Mouse (Mus musculus) hindbrain, embryonic 10.5 days (tissue): ENCODE measurements around the gene Caskin2. TPM values are rescaled to one million over a fixed set of nuclear protein-coding genes. Genes with fewer than 3 reads are reported as not detected.
A peak's percentile ranks its signal among the peaks of the same experiment; 100 is the strongest.

Experiments
- DNase-seq: peaks from one replicate; pipeline ENCODE4 v3.0.0-alpha.2; 2017; ENCODE audit warnings: low spot score
- H3K27ac ChIP-seq: fragments of 300-500 bp; sonication (generic); 2 replicates; pipeline ENCODE4 v1.5.1; 2016; ENCODE audit warnings: mild to moderate bottlenecking, moderate library complexity
- H3K27me3 ChIP-seq: fragments of 300-500 bp; sonication (generic); 2 replicates; pipeline ENCODE4 v1.6.1; 2016; ENCODE audit warnings: mild to moderate bottlenecking; ENCODE audit not compliant: poor library complexity, insufficient read depth, severe bottlenecking
- H3K36me3 ChIP-seq: fragments of 300-500 bp; sonication (generic); 2 replicates; pipeline ENCODE4 v1.6.1; 2016; ENCODE audit warnings: mild to moderate bottlenecking, moderate library complexity
- H3K4me1 ChIP-seq: fragments of 300-500 bp; sonication (generic); replicated peaks from 2 replicates; pipeline ENCODE4 v1.6.1; 2016; ENCODE audit warnings: mild to moderate bottlenecking
- H3K4me3 ChIP-seq: fragments of 300-500 bp; sonication (generic); 2 replicates; pipeline ENCODE4 v1.5.1; 2016; ENCODE audit warnings: mild to moderate bottlenecking, moderate library complexity
- H3K9me3 ChIP-seq: fragments of 300-500 bp; sonication (generic); 2 replicates; pipeline ENCODE4 v1.6.1; 2016; ENCODE audit warnings: mild to moderate bottlenecking, moderate library complexity
- WGBS: fragments of 180-500 bp; shearing (Covaris S2); methylation state at CpG from one replicate; pipeline ENCODE4 v1.1.7; 2016; 5-methylcytosine and 5-hydroxymethylcytosine counted together
- polyA plus RNA-seq: library from polyadenylated mRNA; unstranded; fragments of >200 nt; fragmentation: Nextera tagmentation; extraction: Ambion mirVana; gene quantifications from 2 replicates; pipeline ENCODE4 v1.2.1, GENCODE M21; 2016

The Caskin2 gene
- polyA plus RNA-seq, 1 experiment from 2014 or later = 21.5 TPM

DNA sequence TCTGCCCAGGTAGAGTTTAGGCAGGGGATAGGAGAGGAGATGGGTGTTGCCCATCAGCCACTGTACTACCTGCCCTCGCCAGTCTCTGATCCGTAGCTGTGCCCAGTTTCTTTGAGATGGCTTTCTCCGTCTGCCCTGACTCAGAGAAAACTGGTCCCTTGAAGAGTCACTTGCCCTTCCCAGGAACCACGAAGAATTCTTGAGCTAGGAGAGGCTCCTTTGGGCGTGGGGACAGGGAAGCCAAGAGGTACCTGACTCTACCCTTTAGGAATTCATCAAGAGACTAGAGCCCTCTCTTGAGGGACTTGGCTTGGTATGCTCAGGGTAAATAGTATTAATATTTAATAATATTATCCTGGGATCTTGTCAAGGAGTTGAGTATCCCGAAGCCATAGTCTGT lies 14.2 kb upstream of the Caskin2 start:
- H3K27ac ChIP-seq = no peak overlapping the region
- 87% methylated on average over 6 of the region's 6 CpGs for WGBS
- H3K36me3 ChIP-seq = peaks cover 4% of the 10 kb centered on the region
- peaks cover 100% of the 10 kb centered on the region for H3K27me3 ChIP-seq
- no peaks in the 10 kb centered on the region for H3K9me3 ChIP-seq
- no peak overlapping the region for H3K4me3 ChIP-seq
- DNase-seq = no peak
- H3K4me1 ChIP-seq = peaks cover 68% of the 10 kb centered on the region

DNA sequence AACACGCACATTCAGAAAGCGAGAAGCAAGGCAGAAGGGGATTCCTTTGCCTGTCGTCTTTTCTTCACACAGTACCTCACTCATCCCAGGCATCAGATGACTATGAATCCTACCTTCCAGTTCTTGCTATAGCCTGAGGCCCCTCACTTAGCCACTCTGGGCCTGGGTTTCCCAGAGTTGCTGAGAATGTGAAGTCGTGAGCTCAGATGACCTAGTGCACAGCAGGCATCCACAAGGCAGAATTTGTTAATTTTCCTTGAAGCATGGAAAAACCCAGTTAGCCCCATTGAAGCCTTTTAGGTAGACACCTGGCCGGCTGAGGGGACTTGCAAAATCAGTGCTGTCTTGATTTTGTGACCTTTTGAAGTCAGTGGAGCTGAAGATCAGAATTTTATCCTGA lies 13.0 kb upstream of the Caskin2 start:
- H3K27ac ChIP-seq = no peak overlapping the region
- peaks cover 15% of the 10 kb centered on the region for H3K36me3 ChIP-seq
- no peaks in the 10 kb centered on the region for H3K9me3 ChIP-seq
- 50% methylated on average over 5 of the region's 5 CpGs for WGBS
- peaks cover 56% of the 10 kb centered on the region for H3K4me1 ChIP-seq
- H3K4me3 ChIP-seq = no peak overlapping the region
- peaks cover 100% of the 10 kb centered on the region for H3K27me3 ChIP-seq
- no peak for DNase-seq

DNA sequence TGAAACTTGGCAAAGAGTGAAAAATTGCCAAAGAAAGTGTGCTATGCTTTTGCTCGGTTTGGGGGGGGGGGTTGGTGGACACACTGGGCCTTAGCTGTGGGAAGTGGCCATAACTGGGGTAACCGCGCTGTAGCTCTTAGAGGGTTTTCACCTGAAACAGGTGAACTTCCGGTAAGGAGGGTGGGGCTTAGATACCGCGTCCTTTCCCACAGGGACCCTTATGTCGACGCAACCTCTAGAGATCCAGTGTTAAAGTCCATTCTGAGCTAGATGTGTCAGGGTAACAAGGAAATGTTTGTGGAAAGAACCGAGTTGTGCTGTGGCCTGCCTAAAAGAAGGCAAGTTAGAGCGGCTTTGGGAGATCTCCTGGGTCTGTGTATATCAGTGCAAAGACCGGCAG lies 11.4 kb upstream of the Caskin2 start:
- peaks cover 32% of the 10 kb centered on the region for H3K36me3 ChIP-seq
- peaks cover 83% of the 10 kb centered on the region for H3K27me3 ChIP-seq
- no peaks in the 10 kb centered on the region for H3K9me3 ChIP-seq
- DNase-seq = no peak
- peaks cover 40% of the 10 kb centered on the region for H3K4me1 ChIP-seq
- 18% methylated on average over 11 of the region's 11 CpGs for WGBS
- H3K4me3 ChIP-seq = peak overlapping the region; percentile 80
- H3K27ac ChIP-seq = no peak overlapping the region

- H3K27ac ChIP-seq = peak within 1 kb of the TSS; percentile 74
Measured at GRCm38 (mm10) chr11:115823774-115824740, 10.6 kb upstream of the Caskin2 start, which contains the start of gene Llgl2. Gene Llgl2, plus strand, starts transcription at chr11:115824049.

GRCm38 (mm10) chr11:115821001-115821400 lies 7.6 kb upstream of the Caskin2 start:
- no peak overlapping the region for H3K27ac ChIP-seq
- WGBS = 79% methylated on average over 4 of the region's 4 CpGs
- H3K36me3 ChIP-seq = peaks cover 65% of the 10 kb centered on the region
- no peaks in the 10 kb centered on the region for H3K9me3 ChIP-seq
- peaks cover 45% of the 10 kb centered on the region for H3K27me3 ChIP-seq
- no peak overlapping the region for H3K4me3 ChIP-seq
- no peak for DNase-seq
- H3K4me1 ChIP-seq = peaks cover 22% of the 10 kb centered on the region

More at GRCm38 (mm10) chr11:115823774-115824740, 10.6 kb upstream of the Caskin2 start, which contains the start of gene Llgl2:
- under 1% methylated on average over 87 of the region's 87 CpGs for WGBS
- Histone ChIP-seq H3K9me3 (no peaks in the 10 kb centered on the region), H3K27me3 (peaks cover 75% of the 10 kb centered on the region), H3K4me1 (peaks cover 32% of the 10 kb centered on the region), H3K4me3 (peak within 1 kb of the TSS; percentile 80), H3K36me3 (peaks cover 39% of the 10 kb centered on the region)
- DNase-seq = peak; percentile 83

DNA sequence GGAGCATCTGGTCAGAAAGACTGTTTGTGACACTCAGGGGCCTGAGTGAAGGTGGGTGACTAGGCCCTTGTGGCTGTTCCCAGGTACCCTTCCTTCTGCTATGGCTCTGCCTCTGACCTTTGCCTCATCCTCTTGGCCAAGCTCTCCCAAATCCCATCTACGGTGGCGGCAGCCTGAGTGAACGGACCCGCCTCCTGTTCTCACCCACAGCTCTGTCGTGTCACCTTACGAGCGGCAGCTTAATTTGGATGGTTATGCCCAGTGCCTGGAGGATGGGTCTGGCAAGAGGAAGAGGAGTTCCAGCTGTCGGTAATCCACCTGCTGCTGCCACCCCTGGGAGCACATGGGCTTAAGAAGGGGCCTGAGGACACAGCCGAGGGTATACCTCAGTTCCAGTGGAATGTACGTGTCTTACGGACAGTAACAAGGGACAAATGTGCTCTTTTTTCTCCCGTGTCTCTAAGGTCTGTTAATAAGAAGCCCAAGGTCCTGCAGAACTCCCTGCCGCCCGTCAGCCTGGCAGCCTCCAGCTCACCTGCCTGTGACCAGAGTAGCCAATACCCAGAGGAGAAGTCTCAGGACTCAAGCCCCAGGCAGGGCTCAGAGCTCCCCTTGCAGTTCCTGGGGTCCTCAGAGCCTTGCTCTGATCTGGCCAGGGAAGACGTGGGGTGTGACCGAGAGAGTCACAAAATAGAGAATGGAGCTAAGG lies 6.6 kb upstream of the Caskin2 start:
- Histone ChIP-seq H3K36me3 (peaks cover 65% of the 10 kb centered on the region), H3K9me3 (no peaks in the 10 kb centered on the region), H3K4me3 (no peak overlapping the region), H3K27me3 (peaks cover 35% of the 10 kb centered on the region), H3K4me1 (peaks cover 32% of the 10 kb centered on the region), H3K27ac (no peak overlapping the region)
- WGBS = 89% methylated on average over 16 of the region's 16 CpGs
- DNase-seq = no peak

DNA sequence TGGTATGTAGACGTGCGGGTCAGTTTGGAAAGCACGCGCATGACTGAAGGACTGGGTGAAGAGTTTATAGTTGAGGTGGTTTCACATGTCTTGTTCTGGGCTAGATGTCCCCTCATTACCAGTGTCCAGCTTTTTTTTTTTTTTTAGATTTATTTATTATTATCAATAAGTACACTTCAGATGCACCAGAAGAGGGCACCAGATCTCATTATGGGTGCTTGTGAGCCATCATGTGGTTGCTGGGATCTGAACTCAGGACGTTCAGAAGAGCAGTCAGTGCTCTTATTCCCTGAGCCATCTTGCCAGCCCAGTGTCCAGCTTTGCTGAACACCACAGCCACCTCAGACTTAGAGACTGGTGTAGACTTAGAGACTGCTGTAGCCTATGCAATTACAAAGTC lies 3.9 kb upstream of the Caskin2 start:
- Histone ChIP-seq H3K9me3 (no peaks in the 10 kb centered on the region), H3K27ac (no peak overlapping the region), H3K27me3 (peaks cover 8% of the 10 kb centered on the region), H3K4me1 (peaks cover 30% of the 10 kb centered on the region), H3K36me3 (peaks cover 58% of the 10 kb centered on the region), H3K4me3 (no peak overlapping the region)
- DNase-seq = no peak
- 90% methylated on average over 5 of the region's 5 CpGs for WGBS

- DNase-seq = peak; percentile 89
- under 1% methylated on average over 84 of the region's 84 CpGs for WGBS
- H3K36me3 ChIP-seq = peaks cover 58% of the 10 kb centered on the region
- no peaks in the 10 kb centered on the region for H3K9me3 ChIP-seq
- peak within 1 kb of the TSS; percentile 91 for H3K27ac ChIP-seq
- H3K4me3 ChIP-seq = peak within 1 kb of the TSS; percentile 98
- H3K4me1 ChIP-seq = peaks cover 55% of the 10 kb centered on the region
- H3K27me3 ChIP-seq = no peaks in the 10 kb centered on the region
Measured at GRCm38 (mm10) chr11:115814605-115815450, 1.4 kb upstream of the Caskin2 start, which contains the start of gene Tsen54. Gene Tsen54, plus strand, starts transcription at chr11:115814724.

- peaks cover 59% of the 10 kb centered on the region for H3K36me3 ChIP-seq
- peak overlapping the region; percentile 98 for H3K4me3 ChIP-seq
- 3% methylated on average over 28 of the region's 28 CpGs for WGBS
- H3K9me3 ChIP-seq = no peaks in the 10 kb centered on the region
- peaks cover 76% of the 10 kb centered on the region for H3K4me1 ChIP-seq
- peak overlapping the region; percentile 91 for H3K27ac ChIP-seq
- H3K27me3 ChIP-seq = no peaks in the 10 kb centered on the region
- DNase-seq = no peak
Measured at GRCm38 (mm10) chr11:115812533-115813420, 662 bp downstream of the Caskin2 start.

GRCm38 (mm10) chr11:115812095-115812494 lies 1.3 kb downstream of the Caskin2 start:
- Histone ChIP-seq H3K27me3 (no peaks in the 10 kb centered on the region), H3K27ac (peak overlapping the region; percentile 91; the same call in 1 of the 2 replicates), H3K36me3 (peaks cover 59% of the 10 kb centered on the region), H3K4me3 (peak overlapping the region; percentile 98), H3K4me1 (peaks cover 82% of the 10 kb centered on the region), H3K9me3 (no peaks in the 10 kb centered on the region)
- WGBS = 41% methylated on average over 7 of the region's 7 CpGs
- DNase-seq = no peak

- Histone ChIP-seq H3K4me1 (peaks cover 88% of the 10 kb centered on the region), H3K36me3 (peaks cover 59% of the 10 kb centered on the region), H3K27ac (peak overlapping the region; percentile 91; the same call in 1 of the 2 replicates), H3K27me3 (no peaks in the 10 kb centered on the region), H3K9me3 (no peaks in the 10 kb centered on the region), H3K4me3 (peak overlapping the region; percentile 98)
- no peak for DNase-seq
- WGBS = 81% methylated on average over 20 of the region's 20 CpGs
Measured at GRCm38 (mm10) chr11:115811381-115812093, 1.9 kb downstream of the Caskin2 start.
